Mouse (Mus musculus) spleen, postnatal 36 days (tissue): ENCODE data around the gene Mrps5.
"Not testable (repeated sequence)": the region's sequence is repeated elsewhere in the genome, so short reads cannot be mapped to it uniquely, and the experiment has no call there.

Experiments
- DNase-seq, 2 experiments: peaks; one replicate each; pipeline ENCODE4 v3.0.0; 2022; ENCODE audit warnings: low spot score in 2 of 2, mixed read lengths in 1 of 2

Gene Mrps5

GRCm38 (mm10) chr2:127586694-127587513 lies at the start of gene Mrps5, which contains the start of gene Zfp661:
TSS of gene Mrps5 (plus strand) at chr2:127587222.
TSS of gene Zfp661 (minus strand) at chr2:127587094.
- peak; percentile 70 to 81 for DNase-seq

GRCm38 (mm10) chr2:127537548-127537947 lies 49.5 kb upstream of the Mrps5 start:
- no peak for DNase-seq

- DNase-seq = no peak
Observed at GRCm38 (mm10) chr2:127539494-127539893, 47.5 kb upstream of the Mrps5 start.

- no peak for DNase-seq
Observed at GRCm38 (mm10) chr2:127541185-127541584, 45.8 kb upstream of the Mrps5 start, which contains the start of gene Prom2. TSS of gene Prom2 (minus strand) at chr2:127541467.

- DNase-seq = no peak
Observed at GRCm38 (mm10) chr2:127541697-127542096, 45.3 kb upstream of the Mrps5 start.

- DNase-seq = no peak
Observed at GRCm38 (mm10) chr2:127548342-127549074, 38.5 kb upstream of the Mrps5 start.

GRCm38 (mm10) chr2:127549711-127550110 lies 37.3 kb upstream of the Mrps5 start:
- no peak for DNase-seq

- no peak for DNase-seq
Observed at GRCm38 (mm10) chr2:127550446-127550845, 36.6 kb upstream of the Mrps5 start.

- DNase-seq = no peak
Observed at GRCm38 (mm10) chr2:127551078-127551477, 35.9 kb upstream of the Mrps5 start.

GRCm38 (mm10) chr2:127559070-127559966 lies 27.7 kb upstream of the Mrps5 start:
- peak; percentile 39 to 45 for DNase-seq

- DNase-seq = no peak
Observed at GRCm38 (mm10) chr2:127573322-127573721, 13.7 kb upstream of the Mrps5 start.

- DNase-seq = peak; percentile 90 to 92
Observed at GRCm38 (mm10) chr2:127584436-127584858, 2.6 kb upstream of the Mrps5 start.

GRCm38 (mm10) chr2:127587514-127587844 lies 457 bp downstream of the Mrps5 start:
- no peak for DNase-seq

GRCm38 (mm10) chr2:127588897-127589296 lies 1.9 kb downstream of the Mrps5 start:
- no peak for DNase-seq

GRCm38 (mm10) chr2:127590204-127590603 lies 3.2 kb downstream of the Mrps5 start:
- peak; percentile 16 to 38 for DNase-seq

GRCm38 (mm10) chr2:127590840-127591239 lies 3.8 kb downstream of the Mrps5 start:
- no peak for DNase-seq

GRCm38 (mm10) chr2:127603383-127603782 lies 16.4 kb downstream of the Mrps5 start:
- DNase-seq = not testable (repeated sequence)

GRCm38 (mm10) chr2:127605203-127605602 lies 18.2 kb downstream of the Mrps5 start:
- no peak for DNase-seq

GRCm38 (mm10) chr2:127608234-127608633 lies 21.2 kb downstream of the Mrps5 start:
- DNase-seq = no peak

GRCm38 (mm10) chr2:127608986-127609385 lies 22.0 kb downstream of the Mrps5 start:
- DNase-seq = no peak

GRCm38 (mm10) chr2:127611386-127611785 lies 24.4 kb downstream of the Mrps5 start:
- DNase-seq = no peak

- DNase-seq = no peak
Observed at GRCm38 (mm10) chr2:127612288-127612687, 25.3 kb downstream of the Mrps5 start.
